Mouse (Mus musculus) cerebellum, adult 2 months (tissue): ENCODE measurements around the gene Gpr88.

Source experiments
- CTCF ChIP-seq: fragments of 200-500 bp; IDR thresholded peaks from 2 replicates; pipeline ENCODE4 v1.5.1; 2011; ENCODE audit warnings: low read depth, mild to moderate bottlenecking, control low read depth, low read length, moderate library complexity, borderline replicate concordance; ENCODE audit not compliant: insufficient read depth
- POLR2A ChIP-seq: fragments of 200-500 bp; IDR thresholded peaks from 2 replicates; pipeline ENCODE4 v1.6.1; 2011; ENCODE audit warnings: low read length, control low read depth, borderline replicate concordance; ENCODE audit not compliant: insufficient read depth

GRCm38 (mm10) chr3:116263061-116263460 is 9.8 kb upstream of the Gpr88 start:
- TF ChIP-seq CTCF (no peak), POLR2A (no peak)
